Mouse (Mus musculus): ENCODE results near the gene Tarbp2.

DNA sequence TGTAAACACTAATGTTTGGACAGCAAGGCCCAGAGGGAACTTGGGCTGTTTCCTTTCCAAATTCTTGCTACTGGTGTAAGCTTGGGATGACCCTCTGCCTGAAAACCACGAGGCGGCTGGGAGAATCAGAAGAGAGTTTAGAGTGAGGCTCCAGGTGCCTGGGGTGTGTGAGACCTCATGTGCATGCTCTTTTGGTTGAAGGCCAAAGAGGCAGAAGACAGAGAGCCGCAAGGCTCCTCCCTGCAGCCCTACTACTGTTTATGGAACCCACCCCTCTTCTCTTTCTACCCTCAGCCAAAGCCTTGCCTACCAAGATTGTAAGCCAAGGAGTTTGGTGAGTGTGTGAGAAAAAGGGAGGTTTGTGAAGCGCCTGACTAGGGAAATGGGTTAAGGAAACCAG is 2.2 kb upstream of the Tarbp2 start:
- TF ChIP-seq CTCF (IDR thresholded peaks at IDR 0.05; ENCODE audit: control insufficient read depth, insufficient read depth, low read length) (no peak), POLR2A (IDR thresholded peaks at IDR 0.05; ENCODE audit: borderline replicate concordance, control insufficient read depth, low read depth, low read length) (no peak)
